Mouse (Mus musculus): ENCODE results near the gene Tpst1. TPM values are rescaled to one million over a fixed set of nuclear protein-coding genes. Genes with fewer than 3 reads are reported as not detected.
A peak's percentile ranks its signal among the peaks of the same experiment; 100 is the strongest.

The Tpst1 gene
- total RNA-seq, 2 experiments from 2014 or later, result 7.5 to 17.3 TPM

- ATAC-seq (replicated peaks; ENCODE audit: poor library complexity, severe bottlenecking), result no peak
Observed at GRCm38 (mm10) chr5:130084271-130084670, 11.1 kb downstream of the Tpst1 start.

DNA sequence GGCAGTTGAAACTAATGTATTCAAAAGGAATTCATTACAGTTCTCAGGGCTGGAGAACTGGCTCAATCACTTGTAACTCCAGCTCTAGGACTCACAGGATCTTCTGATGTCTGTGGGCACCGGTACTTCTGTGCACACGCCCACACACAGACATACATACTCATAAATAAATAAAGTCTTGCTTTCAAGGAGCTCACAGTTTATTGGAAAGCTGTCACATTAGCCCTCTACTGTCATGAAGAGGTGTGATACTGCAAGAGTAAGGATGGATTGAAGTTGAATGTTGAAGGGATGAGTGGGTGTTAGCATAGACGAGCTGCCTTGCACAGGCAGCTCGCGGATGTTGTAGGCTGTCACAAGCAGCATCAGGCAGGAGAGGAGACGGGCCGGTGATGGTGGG is 14.9 kb downstream of the Tpst1 start:
- ATAC-seq (replicated peaks; ENCODE audit: poor library complexity, severe bottlenecking), result no peak

- no peak for ATAC-seq (replicated peaks; ENCODE audit: poor library complexity, severe bottlenecking)
Observed at GRCm38 (mm10) chr5:130088612-130089011, 15.5 kb downstream of the Tpst1 start.

DNA sequence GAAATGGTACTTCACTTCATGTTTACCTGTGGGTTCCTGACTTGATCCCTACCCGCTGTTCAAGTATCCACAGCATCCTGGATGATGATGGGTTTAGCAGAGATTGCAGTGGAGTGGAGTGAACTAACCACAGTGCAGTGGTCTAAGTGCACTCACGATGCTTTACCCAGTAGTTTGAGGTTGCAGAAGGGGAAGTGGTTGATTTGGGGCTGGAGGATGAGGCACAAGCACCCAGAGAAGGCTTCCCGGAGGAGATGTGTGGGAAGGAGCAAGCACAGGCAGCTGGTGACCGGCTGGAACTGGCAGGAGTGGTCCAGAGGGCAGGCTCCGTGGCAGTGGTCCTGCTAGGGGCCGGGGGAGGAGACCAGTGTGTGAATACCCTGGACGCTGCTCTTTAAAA is 16.1 kb downstream of the Tpst1 start:
- peak; percentile 98 for ATAC-seq (replicated peaks; ENCODE audit: poor library complexity, severe bottlenecking)

- ATAC-seq (replicated peaks; ENCODE audit: poor library complexity, severe bottlenecking), result peak; percentile 84
Observed at GRCm38 (mm10) chr5:130089626-130090393, 16.7 kb downstream of the Tpst1 start.

- no peak for ATAC-seq (replicated peaks; ENCODE audit: poor library complexity, severe bottlenecking)
Observed at GRCm38 (mm10) chr5:130096754-130097153, 23.6 kb downstream of the Tpst1 start.

DNA sequence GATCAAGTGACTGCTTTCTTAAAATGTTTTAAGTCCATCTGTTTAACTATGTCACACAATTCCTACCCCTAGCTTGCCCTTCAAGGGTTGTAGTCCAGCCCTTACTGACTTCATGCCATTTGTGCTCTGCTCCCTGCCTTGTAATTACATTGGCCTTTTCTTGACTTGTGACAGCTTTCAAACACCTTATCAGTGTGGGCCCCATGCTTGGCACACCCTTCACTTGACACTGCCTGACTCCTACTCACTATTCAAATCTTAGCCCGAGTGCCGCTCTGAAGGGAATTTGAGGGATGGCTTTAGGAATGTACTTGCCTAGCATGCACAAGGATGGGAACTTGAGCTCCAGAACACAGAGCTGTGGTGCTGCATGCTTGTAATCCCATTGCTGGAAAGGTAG is 24.7 kb downstream of the Tpst1 start:
- no peak for ATAC-seq (replicated peaks; ENCODE audit: poor library complexity, severe bottlenecking)

DNA sequence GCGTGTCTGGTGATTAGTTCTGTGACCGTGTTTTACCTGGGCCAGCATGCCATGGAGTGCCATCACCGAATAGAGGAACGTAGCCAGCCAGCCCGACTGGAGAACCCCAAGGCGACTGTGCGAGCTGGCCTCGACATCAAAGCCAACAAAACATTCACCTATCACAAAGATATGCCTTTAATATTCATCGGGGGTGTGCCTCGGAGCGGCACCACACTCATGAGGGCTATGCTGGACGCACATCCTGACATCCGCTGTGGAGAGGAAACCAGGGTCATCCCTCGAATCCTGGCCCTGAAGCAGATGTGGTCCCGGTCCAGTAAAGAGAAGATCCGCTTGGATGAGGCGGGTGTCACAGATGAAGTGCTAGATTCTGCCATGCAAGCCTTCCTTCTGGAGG is 28.6 kb downstream of the Tpst1 start:
- no peak for ATAC-seq (replicated peaks; ENCODE audit: poor library complexity, severe bottlenecking)

- no peak for ATAC-seq (replicated peaks; ENCODE audit: poor library complexity, severe bottlenecking)
Observed at GRCm38 (mm10) chr5:130109348-130109747, 36.2 kb downstream of the Tpst1 start.

DNA sequence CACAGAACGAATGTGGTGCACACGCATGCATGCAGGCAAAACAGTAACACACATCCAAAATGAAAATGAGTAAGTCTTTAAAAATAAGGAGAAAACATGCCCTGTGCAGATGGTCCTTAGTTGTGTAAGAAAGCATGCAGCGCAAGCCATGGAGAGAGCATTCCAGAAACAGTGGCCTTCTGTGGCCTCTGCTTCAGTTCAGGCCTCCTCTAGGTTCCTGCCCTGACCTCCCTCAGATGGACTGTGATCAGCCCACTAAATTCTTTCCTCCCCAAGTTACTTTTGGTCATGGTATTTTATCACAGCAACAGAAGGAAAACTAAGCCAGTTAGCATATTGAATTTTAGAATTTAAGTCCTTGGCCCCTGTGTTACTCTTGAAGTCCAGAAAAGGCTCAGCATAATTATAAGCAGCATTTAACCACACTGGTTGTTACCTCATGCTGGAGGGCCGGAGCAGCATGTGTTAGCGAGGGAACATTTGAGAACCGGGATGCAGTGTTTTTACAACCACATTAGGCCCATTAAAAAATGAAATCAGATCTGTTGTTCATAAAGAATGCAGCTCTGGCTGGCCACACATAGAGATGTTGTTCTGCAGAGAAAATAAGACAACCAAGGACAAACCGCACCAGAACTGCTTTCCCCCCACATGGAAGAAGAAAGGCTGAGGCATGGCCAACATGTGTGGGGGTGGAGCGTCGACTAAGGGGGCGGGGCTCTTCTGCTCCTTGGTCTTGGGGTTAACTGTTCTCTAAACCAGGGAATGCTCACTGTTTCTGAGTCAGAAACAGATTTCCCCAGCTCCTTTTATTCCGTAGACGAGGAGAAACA is 37.7 kb downstream of the Tpst1 start:
- no peak for ATAC-seq (replicated peaks; ENCODE audit: poor library complexity, severe bottlenecking)

GRCm38 (mm10) chr5:130112653-130113052 is 39.5 kb downstream of the Tpst1 start:
- ATAC-seq (replicated peaks; ENCODE audit: poor library complexity, severe bottlenecking), result no peak

DNA sequence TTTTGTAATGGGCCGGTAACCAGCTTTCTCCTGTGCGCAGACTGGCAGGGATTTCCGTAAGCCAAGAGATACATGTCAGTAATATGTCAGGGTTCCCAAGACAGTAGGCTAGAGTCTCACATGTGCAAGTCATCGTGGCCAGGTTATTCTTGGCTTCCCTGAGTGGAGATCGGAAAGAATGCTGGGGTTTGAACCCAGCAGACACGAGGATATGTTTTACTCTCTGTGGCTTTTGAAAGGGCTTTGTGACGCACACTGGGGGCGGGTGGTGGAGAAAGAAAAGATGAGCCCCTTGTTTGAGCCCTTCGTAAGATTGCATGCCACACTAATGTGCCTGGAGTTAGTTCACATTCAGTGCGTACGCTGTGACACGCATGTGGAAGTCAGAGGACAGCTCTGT is 43.0 kb downstream of the Tpst1 start:
- no peak for ATAC-seq (replicated peaks; ENCODE audit: poor library complexity, severe bottlenecking)

- ATAC-seq (replicated peaks; ENCODE audit: poor library complexity, severe bottlenecking), result no peak
Observed at GRCm38 (mm10) chr5:130116857-130117256, 43.7 kb downstream of the Tpst1 start.

- ATAC-seq (replicated peaks; ENCODE audit: poor library complexity, severe bottlenecking), result no peak
Observed at GRCm38 (mm10) chr5:130117932-130118331, 44.8 kb downstream of the Tpst1 start.

DNA sequence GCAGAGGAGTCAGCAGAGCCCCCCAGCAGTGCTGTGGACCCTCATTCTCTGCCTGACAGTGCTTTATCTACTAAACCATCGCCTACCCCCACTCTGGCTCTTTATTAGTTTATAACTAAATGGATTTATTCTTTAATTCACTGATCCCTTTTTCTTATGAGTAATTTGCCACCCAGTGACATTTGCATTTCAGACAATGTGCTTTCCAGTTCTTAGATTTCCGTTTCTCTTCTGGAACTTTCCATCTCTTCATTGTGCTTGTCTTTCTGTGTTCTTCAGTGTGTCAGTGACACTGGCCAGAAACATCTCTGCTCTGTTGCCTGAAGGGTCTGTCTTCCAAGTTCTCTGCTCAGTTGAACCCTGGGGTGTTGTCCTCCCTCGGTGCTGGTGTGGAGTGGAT is 46.1 kb downstream of the Tpst1 start:
- ATAC-seq (replicated peaks; ENCODE audit: poor library complexity, severe bottlenecking), result no peak

DNA sequence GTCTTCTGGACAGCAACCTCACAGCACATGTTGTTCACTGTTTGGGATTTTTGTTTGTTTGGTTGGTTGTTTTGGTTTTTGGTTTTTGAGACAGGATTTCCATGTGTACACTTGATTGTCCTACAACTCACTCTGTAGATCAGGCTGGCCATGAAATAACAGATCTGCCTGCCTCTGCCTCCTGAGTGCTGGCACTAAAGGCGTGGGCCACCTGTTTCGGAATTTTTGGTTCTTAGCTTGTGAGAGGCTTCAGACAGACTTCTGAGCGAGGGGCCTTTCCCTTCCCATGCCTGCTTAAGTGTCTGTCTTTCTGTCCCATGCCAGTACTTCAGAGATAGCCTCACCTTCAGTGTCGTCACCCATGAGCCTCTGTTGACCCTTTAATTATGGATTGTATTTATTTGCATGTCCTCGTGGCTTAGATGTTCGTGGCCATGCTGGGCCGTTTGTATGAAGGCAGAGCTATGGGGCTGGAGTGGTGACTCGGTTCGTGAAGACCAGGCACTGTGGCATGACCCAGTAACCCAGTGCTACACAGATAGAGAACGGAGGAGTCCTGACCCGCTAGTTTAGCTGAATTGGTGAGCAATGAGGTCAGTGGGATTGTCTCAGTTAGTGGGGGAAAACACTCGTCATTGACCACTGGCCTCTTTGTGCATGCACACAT is 47.1 kb downstream of the Tpst1 start:
- no peak for ATAC-seq (replicated peaks; ENCODE audit: poor library complexity, severe bottlenecking)

GRCm38 (mm10) chr5:130120904-130121303 is 47.8 kb downstream of the Tpst1 start:
- ATAC-seq (replicated peaks; ENCODE audit: poor library complexity, severe bottlenecking), result no peak

GRCm38 (mm10) chr5:130122355-130122754 is 49.2 kb downstream of the Tpst1 start:
- no peak for ATAC-seq (replicated peaks; ENCODE audit: poor library complexity, severe bottlenecking)

DNA sequence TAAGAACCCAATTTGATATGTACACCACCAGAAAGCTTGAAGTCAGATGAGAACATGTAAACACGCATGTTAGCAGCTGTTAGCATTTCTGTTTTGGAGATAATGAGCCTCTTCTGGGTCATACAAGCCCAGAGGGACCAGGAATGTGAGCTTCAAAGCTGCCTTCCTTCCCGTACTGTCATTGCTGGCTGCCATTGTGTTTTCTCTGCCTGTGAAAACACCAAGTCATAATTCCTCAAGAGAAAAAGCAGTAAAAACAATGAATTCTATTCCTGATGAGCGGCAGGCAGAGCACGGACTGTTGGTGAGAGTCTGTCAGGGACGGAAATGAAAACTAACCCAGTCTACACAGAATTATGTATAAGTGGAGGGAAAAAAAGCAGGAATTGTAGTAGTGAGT is 51.1 kb downstream of the Tpst1 start:
- no peak for ATAC-seq (replicated peaks; ENCODE audit: poor library complexity, severe bottlenecking)

- ATAC-seq (replicated peaks; ENCODE audit: poor library complexity, severe bottlenecking), result no peak; the same call in 1 of the 2 replicates
Observed at GRCm38 (mm10) chr5:130128686-130129523, 55.8 kb downstream of the Tpst1 start.

All from granulocyte monocyte progenitor cell, adult 5-6 weeks (primary cell).